Mouse (Mus musculus): ENCODE results near the gene 2810004N23Rik.

DNA sequence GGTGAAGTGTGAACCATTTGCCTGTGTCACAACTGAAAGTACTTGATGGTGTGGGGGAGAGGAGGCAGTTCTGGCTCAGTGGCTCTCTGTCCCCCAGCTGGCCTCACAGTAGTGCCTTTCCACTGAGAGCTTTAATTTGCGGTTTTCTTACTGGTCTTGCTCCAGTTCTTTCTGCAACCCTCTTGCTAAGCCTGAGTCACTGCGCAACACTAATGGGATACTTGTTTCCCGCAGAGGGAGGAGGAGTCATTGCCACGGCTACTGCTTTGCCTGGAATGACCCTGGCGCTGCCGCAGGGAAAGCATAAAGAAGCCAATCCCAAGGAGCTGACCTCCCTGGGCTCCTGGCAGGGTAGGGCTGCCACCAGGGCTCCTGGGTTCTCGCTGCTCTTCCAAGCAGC is 36.3 kb downstream of the 2810004N23Rik start:
- TF ChIP-seq CTCF (IDR thresholded peaks at IDR 0.05; ENCODE audit: extremely low read depth, insufficient read depth, low read length) (no peak), POLR2A (IDR thresholded peaks at IDR 0.05; ENCODE audit: extremely low read depth, insufficient read depth, low read length) (no peak)

Data from cortical plate, adult 2 months (tissue).